Mouse (Mus musculus) regulatory T cell (primary cell): Measurements from ENCODE around the gene Chchd3.

Experiments
- in situ Hi-C: fragments of 300-600 bp; cut with MboI, MseI; formaldehyde crosslinking; loops from one replicate; pipeline ENCODE4 v1.15.1; 2025; ENCODE audit warnings: high pct_unique_total_duplicates

The Chchd3 gene

DNA sequence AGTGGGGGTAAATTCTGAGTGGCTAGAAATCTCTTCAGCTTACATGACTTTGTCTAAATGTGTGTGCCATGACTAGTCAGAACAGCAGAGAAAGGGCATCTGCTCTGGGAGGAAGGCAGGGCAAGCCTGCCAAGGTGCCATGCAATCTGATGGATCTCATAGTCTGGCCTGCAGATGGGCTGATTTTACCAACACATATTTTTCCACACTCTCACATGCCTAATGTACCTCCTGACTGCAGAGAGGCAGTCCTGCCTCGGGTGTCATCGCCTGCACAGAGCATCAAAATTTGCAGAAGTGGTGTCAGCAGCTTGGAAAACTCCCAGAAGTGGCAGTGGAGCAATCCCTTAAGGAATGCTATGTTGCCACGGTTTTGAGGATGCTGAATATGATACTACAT lies 55.5 kb downstream of the Chchd3 start:
- in situ Hi-C loops = no loop called here

DNA sequence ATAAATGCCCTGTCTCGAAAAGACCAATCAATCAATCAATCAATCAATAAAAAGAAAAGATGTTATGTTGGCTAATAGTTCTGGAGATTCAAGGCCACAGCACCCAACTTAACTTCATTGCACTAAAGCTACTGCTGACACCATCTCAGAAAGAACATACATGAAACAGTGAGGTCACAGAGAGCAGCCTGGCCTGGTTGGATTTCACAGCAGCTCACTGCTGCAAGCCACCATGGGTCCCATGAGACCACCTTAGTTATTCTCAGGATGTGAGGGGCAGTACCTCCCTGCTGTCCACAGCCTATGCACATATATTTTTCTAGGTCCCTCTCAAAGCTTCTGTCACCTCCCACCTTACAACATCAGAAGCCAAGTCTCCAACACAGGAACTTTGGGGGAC lies 57.1 kb downstream of the Chchd3 start:
- in situ Hi-C loops = no loop called here

DNA sequence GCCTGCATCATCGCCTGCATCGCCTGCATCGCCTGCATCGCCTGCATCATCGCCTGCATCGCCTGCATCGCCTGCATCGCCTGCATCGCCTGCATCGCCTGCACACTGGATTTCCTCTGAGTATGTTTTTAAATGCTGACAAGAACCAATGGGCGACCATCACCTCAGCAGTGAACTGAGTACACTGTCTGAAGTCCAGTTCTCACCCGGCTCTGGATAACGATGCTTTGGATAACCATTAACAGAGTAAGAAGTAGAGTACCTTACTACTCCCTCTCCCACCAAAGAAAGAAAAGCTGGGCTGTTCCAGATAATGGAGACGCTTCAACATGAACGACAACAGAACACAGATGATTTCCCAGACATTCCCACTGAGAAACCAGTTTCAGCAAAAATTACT lies 58.8 kb downstream of the Chchd3 start:
- in situ Hi-C loops = no loop called here

- in situ Hi-C loops = no loop called here
Measured at GRCm38 (mm10) chr6:32996597-32996996, 63.5 kb downstream of the Chchd3 start.

DNA sequence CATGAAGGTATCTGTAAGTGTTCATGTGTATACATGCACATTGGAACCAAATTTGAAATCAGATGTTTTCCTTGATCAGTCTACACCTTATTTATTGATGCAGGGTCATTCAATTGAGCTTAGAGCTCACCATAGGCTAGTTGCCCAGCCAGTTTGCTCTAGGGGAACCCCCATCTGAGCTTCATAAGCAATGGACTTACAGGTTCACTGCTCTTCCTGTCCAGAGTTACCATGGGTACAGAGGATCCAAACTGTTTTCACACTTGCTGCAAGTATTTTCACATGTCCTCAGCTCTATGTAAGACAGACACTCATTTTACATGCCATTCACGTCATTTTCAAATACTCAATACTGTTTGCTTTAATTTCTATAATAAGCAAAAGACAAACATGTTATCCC lies 66.2 kb downstream of the Chchd3 start:
- in situ Hi-C loops = no loop called here

DNA sequence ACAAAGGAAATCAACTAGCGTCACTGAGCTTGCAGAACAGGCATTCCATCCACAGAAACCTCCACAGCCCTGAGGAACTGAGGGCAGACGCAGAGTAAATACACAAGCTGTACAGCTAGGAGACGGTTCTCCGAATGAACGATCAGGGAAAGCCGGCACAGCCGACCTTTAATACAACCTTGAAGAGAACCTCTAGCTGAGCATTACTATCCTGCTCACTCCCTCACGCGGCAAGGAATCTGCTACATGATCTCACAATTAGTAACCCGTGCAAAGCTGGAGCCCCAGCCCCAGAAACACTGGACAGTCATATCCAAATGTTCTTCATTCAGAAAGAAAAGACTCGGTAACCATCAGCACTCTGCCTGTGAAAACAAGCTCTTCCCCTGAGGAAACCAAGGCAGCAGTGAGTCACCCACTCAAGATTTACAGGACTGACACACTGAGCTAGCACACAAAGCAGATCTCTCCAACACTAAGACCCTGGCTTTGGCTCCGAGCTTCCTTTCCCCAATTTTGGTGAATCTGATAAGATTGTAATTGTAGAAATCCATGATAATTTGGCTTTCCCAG lies 69.9 kb downstream of the Chchd3 start:
- in situ Hi-C loops = no loop called here

DNA sequence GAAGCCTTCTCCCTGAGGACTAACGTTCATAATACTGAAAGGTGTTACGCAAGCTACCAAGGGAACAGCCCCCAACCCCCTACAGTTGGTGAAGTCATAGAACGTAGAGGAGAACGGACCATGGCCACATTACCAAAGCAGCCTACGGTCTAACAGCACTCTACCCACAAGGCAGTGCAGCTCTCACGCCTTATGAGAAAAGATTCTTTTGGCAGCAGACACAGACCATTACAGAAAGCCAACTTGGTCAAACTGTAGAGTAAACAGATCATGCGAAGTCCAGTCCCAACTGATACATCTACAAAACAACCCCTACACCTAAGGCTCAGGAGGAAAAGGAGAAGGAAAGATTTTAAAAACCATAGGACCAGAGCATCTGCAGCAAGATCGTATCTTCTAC lies 71.5 kb downstream of the Chchd3 start:
- in situ Hi-C loops = no loop called here

DNA sequence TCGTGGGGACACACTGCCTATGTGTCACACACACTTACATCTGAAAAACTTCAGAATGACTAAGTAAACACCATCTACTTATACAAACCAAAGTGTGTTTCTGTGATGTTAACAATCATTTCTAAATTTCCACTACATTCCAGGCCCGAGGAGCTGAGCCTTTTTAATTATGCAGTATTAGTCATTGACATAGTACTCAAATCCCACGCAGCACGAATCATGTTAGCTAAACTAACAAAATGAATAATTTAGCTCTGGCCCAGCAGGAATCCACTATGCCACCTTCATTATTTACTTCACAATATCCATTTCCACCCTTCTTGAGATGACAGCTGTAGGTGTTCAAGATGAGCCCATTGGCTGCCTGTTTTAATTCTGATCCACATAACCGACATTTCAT lies 76.2 kb downstream of the Chchd3 start:
- in situ Hi-C loops = no loop called here

- in situ Hi-C loops = no loop called here
Measured at GRCm38 (mm10) chr6:32981253-32981652, 78.8 kb downstream of the Chchd3 start.

DNA sequence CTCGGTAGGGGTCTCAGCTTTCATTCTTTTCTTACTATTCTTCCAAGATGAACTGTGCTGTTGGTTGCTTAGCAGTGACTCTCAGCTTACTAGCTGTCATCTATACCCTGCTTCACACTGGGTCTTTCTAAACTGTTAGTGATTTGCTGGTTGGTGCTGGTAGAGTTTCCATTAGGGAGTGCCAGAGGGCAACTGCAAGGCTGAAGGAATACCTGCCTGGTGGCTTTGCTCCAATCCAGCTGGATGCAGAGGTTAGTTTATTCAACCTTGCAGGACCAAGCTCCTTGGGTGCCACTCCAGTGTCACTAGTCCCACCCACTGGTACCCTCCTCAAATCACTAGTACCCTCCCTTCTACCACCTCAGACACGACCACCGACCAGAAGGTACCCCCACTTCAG lies 81.2 kb downstream of the Chchd3 start:
- in situ Hi-C loops = no loop called here

DNA sequence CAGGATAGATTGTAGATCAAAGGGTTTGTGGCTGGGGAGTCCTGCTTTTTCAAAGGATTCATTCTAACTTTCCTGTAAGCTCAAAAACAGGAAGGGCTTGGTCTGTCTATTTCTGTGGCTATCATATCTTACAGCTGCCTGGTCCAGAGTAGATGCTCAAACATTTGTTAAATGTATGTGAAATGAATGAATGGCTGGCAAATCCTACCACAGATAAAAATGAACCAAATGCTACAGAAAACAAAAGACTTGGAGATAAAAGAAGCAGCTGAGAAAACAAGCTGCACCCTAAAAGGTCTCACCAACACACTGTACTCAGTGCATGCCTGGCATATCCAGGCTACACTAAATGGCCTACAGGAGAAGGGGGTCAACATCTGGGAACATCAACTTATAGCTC lies 88.1 kb downstream of the Chchd3 start:
- in situ Hi-C loops = no loop called here

- in situ Hi-C loops = no loop called here
Measured at GRCm38 (mm10) chr6:32968971-32969370, 91.1 kb downstream of the Chchd3 start.

DNA sequence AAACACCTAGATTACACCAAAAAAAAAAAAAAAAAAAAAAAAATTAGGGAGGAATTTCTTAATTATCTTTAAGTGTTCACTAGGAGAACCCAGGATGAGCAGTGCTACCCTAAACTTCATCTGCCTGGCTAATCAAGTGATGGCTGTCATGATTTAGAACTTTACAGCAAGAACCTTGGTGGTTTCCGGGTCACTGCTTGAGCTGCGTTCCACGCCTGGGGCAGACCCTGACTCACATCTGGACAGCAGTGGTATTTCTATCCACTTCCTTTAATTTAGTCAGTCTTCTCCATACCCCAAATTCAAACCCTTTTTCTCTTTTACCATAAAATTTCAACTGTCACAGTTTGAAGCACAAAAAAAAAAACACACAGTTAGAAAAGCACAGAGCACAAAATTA lies 98.0 kb downstream of the Chchd3 start:
- in situ Hi-C loops = no loop called here

DNA sequence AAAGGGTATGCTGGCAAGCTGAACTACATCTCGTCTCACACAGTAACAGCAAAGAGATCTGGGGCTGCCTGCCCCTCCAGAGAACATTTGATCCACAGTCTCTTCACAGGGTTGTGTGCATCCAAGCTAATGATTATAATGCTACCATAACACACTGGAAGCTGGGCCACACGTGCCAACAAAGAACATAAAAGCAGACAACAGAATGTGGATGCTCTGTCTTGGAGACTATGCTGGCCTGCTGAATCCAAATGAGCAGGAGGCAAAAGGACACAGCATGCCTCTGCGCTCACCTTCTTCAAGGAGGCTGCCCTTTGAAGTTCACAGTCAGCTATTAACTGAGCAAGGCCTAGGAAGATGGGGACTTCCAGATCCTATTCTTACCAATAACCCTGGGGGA lies 98.6 kb downstream of the Chchd3 start:
- in situ Hi-C loops = no loop called here

GRCm38 (mm10) chr6:32959816-32960550 lies 100.1 kb downstream of the Chchd3 start:
- in situ Hi-C loops = no loop called here

GRCm38 (mm10) chr6:32955481-32955880 lies 104.6 kb downstream of the Chchd3 start:
- in situ Hi-C loops = no loop called here

- in situ Hi-C loops = no loop called here
Measured at GRCm38 (mm10) chr6:32950973-32951372, 109.1 kb downstream of the Chchd3 start.

- in situ Hi-C loops = no loop called here
Measured at GRCm38 (mm10) chr6:32949702-32950101, 110.4 kb downstream of the Chchd3 start.

- in situ Hi-C loops = no loop called here
Measured at GRCm38 (mm10) chr6:32947225-32947624, 112.8 kb downstream of the Chchd3 start.

DNA sequence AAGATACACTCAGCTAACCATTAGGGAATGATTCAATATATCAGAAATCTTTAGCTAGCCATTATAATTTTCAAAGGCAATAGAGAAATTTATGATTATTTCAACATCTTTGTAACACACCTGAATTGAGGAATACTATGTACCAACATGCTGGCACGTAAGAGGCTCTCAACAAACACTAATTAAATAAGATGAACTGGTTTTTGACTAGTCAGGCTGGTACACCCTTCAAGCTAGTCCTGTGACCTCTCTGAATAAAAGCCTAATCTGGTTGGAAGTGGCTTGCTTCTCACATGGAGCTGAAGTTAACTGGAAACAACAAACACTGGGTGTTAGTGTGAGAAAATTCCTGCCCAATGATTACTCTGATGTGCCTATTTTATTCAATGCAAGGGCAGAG lies 115.1 kb downstream of the Chchd3 start:
- in situ Hi-C loops = no loop called here

- in situ Hi-C loops = no loop called here
Measured at GRCm38 (mm10) chr6:32943651-32944050, 116.4 kb downstream of the Chchd3 start.

DNA sequence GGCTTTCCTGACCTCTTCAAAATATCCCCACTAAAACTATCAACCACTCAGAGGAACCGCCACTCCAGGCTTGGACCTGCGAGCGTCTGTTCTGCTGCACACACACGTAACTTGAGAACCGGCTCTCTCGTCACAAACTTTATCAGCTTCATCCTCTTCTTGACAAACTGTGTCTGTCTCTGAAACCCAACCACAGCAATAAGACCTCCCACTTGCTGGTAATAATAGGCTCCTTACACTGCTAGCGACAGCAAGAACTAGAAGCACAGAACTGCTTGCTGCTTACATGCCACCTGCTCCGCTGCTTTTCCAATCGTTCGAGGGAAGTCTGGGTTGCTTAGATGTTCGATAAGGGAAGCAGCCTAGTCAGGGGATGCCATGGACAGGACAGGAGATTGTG lies 119.8 kb downstream of the Chchd3 start:
- in situ Hi-C loops = no loop called here

DNA sequence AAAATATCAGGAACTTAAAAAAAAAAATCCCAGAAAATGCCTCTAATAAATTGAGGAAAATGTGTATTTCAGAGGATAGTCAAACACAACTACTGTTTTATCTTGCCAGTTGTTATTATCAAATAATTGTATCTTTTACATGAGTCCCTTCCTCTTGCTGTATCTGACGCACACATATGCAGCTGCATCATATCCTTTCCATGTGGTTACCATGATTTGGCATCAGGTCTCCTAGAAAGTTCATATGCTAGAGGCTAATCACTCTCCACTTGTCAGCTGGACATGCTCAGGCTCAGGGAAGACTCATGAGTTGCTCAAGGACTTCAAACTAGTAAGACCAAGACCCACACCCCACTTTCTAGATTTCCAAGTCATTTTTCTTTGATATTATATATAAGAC lies 122.4 kb downstream of the Chchd3 start:
- in situ Hi-C loops = no loop called here

DNA sequence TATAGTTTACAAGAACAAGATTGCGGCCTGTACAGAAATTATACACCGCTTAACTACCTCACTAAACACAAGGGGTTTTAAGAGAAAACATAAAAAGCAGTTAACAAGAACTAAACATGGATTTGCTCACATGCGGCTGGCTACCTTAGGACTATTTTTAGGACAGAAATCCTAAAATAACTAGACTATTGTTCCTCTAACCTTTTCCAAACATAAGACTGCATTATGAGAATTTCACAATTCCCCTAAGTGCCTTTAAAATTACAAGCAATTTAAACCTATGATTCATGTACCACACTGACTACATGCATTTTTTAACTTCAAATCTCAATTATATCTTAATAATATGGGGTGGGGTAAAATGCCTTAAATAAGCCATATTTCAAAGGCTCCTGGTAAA lies 123.3 kb downstream of the Chchd3 start:
- in situ Hi-C loops = no loop called here
